Mouse (Mus musculus): ENCODE measurements around the gene Mpp6.
A peak's percentile ranks its signal among the peaks of the same experiment; 100 is the strongest.

The Mpp6 gene

DNA sequence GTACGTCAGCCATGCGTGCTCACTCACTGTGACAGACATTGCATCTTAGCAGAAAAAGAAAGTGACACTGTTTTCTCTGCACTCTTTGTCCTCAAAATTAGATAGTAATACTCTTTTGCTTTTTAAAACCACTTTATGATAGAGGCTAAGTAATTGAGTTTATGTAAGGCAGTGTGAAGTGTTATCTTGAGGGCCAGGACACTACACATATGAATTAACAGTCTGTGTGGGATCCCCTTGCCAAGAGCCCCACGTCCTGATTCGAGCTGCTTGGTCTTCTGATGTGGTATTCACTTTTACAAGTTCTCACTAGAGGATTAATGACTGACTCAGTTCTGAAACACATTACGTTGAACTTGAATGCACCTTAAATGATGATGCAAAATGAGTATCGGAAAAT is 49.8 kb downstream of the Mpp6 start:
- no peak for DNase-seq

GRCm38 (mm10) chr6:50163013-50163412 is 53.0 kb downstream of the Mpp6 start:
- no peak for DNase-seq

DNA sequence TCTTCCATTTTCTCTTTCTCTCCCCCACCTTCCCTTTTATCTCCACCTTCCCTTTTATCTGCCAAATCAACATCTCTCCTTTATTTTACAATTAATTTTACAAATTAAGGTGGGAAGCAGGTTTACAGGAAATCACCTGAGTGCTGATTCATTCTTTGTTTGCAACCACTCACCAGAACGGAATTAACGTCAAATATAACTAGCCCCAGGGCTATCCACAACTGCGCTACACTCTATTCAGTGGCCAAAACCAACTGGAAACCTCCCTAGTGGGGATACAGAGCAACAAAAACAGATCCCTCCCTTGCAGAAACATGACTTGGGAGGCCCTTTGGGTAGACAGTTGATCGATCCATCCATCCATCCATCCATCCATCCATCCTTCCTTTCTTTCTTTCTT is 58.8 kb downstream of the Mpp6 start:
- no peak for DNase-seq

- DNase-seq: no peak
Measured at GRCm38 (mm10) chr6:50169771-50170170, 59.7 kb downstream of the Mpp6 start.

- DNase-seq: no peak
Measured at GRCm38 (mm10) chr6:50175736-50176135, 65.7 kb downstream of the Mpp6 start.

GRCm38 (mm10) chr6:50180189-50180588 is 70.1 kb downstream of the Mpp6 start:
- no peak for DNase-seq

DNA sequence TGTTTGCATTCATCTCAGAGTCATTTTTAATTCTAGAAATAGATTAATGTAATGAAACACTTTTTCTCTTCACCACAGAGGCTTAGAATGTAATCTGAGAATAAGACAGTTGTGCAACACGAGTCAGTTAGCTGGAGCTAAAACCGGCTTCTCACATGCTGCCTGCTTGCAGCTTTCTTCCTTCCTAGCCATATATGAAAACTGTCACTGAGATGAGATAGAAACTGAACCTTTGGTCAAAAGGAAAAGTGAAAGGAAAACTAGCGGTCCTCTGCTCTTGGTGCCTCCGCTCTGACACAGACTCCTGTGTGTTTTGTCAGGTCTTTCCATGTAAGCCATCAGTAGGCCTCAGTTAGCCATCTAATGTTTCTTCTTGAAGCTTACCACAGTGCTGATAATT is 77.9 kb downstream of the Mpp6 start:
- no peak for DNase-seq

- no peak for DNase-seq
Measured at GRCm38 (mm10) chr6:50189376-50189775, 79.3 kb downstream of the Mpp6 start.

GRCm38 (mm10) chr6:50191605-50192004 is 81.6 kb downstream of the Mpp6 start:
- DNase-seq: no peak

- no peak for DNase-seq
Measured at GRCm38 (mm10) chr6:50192169-50192568, 82.1 kb downstream of the Mpp6 start.

- no peak for DNase-seq
Measured at GRCm38 (mm10) chr6:50192822-50193221, 82.8 kb downstream of the Mpp6 start.

DNA sequence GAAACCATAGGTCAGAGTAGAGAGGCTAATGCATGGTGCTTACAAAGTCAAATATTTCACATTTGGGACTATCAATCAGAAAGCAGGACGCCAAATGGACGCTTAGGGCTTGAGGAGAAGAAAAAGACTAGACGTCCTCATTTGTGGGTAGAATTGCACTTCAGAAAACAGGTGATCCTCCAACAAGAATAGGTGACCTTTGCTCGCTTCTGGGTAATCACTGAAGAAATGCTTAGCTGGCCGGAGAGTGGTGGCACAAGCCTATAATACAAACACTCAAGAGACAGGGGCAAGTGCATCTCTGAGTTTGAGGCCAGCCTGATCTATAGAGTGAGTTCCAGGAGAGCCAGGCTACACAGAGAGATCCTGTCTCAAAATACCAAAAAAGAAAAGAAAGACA is 83.8 kb downstream of the Mpp6 start:
- no peak for DNase-seq

DNA sequence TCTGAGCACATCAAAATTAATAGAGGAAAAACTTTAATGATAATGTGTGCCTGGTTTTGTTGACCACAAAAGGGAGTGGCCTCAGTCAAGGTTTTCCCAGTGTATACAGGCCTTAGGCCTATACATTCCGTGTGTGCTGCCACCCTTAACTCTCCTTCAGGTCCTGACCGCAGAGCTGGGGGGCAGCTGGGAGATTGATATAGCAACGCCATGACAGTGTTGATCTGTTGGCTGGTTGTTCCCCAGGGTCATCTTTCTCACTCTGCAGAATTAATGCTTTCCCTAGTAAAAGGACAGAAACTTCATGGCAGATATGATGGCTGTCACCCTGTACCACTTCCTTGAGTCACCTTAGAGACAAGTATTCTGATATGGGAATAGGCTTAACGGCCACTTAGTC is 94.3 kb downstream of the Mpp6 start:
- DNase-seq: no peak

- DNase-seq: no peak
Measured at GRCm38 (mm10) chr6:50205093-50205492, 95.1 kb downstream of the Mpp6 start.

- no peak for DNase-seq
Measured at GRCm38 (mm10) chr6:50214711-50215372, 104.8 kb downstream of the Mpp6 start.

GRCm38 (mm10) chr6:50215373-50215745 is 105.3 kb downstream of the Mpp6 start:
- no peak for DNase-seq

DNA sequence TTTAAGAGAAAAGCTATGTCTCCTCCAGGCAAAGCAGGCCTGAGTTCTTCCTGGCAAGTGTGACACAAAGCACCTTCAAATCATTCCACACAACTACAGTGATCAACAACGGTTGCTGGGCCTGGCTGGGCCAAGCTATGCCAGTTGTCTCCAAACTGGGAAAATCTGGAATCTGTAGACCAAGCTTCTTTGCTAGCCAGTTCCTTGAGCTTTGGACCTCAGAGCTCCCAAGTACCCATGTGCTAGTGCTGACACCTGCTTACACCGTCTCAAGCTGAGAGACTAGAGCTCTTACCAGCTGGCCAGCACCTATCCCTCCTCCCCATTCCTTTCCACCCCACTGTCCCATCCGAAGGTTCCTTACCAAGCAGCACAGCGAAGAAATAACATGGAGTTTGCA is 105.9 kb downstream of the Mpp6 start:
- no peak for DNase-seq

DNA sequence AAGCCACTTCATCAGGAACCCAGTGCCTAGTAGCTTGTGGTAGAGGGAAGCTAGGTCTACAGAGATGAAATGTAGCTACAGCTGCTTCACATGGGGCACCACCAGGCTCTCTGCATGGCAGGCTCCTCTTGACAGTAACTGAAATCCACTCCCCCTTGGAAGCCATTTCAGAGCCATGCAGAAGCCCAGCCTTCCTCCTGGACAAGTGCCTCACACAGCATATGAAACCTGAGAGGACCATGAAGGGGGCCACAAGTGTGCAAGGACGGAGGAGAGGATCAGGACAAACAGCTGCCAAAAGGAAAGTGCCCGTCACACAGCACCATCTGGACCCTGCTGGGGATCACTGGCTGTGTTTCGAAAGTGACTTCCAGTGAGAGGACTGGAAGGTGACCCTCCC is 108.6 kb downstream of the Mpp6 start:
- DNase-seq: no peak

- DNase-seq: no peak
Measured at GRCm38 (mm10) chr6:50219066-50219465, 109.0 kb downstream of the Mpp6 start.

DNA sequence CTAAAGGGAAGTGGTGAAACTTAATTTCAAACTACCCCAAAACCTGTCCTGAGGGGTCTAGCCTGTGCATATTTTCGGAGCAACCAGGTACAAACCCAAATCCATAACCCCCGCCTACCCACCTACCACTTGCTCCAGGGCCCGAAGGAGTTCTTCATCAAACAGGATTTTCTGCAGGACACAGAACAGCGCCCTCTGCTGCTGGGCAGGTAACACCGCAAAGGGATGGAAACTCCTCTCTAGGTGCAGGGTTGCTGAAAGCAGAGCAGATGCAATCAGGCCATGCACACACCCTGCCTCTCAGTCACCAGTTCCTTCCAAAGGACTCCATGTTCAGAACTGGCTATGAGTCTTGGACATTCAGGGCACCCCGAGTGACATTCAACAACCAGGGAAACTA is 110.8 kb downstream of the Mpp6 start:
- peak; percentile 53 for DNase-seq

GRCm38 (mm10) chr6:50222351-50222750 is 112.3 kb downstream of the Mpp6 start:
- DNase-seq: no peak

GRCm38 (mm10) chr6:50222986-50223385 is 112.9 kb downstream of the Mpp6 start:
- no peak for DNase-seq

GRCm38 (mm10) chr6:50223606-50224005 is 113.6 kb downstream of the Mpp6 start:
- no peak for DNase-seq

- DNase-seq: no peak
Measured at GRCm38 (mm10) chr6:50225232-50225631, 115.2 kb downstream of the Mpp6 start.

- peak; percentile 3 for DNase-seq
Measured at GRCm38 (mm10) chr6:50228180-50228579, 118.1 kb downstream of the Mpp6 start.

DNA sequence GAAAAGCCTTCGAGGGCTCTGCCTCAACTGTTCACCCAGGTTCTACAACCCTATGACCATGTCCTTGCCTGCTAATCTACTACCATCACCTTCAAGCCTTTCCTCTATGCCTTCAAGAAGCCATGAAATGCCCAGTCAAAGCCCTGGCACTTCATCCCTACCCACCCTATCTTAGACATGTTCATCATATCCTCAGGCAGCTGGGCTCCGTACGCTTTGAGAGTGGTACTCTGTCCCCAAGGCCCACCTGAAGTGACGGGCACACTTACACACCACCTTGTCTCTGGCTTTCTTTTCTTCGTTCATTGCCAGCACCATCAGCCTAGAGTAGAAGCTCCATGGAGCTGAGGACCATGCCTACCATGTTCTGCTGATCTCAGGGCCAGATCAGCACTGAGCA is 121.2 kb downstream of the Mpp6 start:
- DNase-seq: no peak

Measured in lung, postnatal 14 days (tissue).